Mouse (Mus musculus) myocyte (in vitro differentiated cells): ENCODE measurements around the gene Apol9a.

Source experiments
- CEBPB ChIP-seq: IDR thresholded peaks from 2 replicates; pipeline ENCODE4 v1.6.1; 2011; ENCODE audit warnings: mild to moderate bottlenecking, moderate library complexity; ENCODE audit not compliant: poor library complexity, insufficient read depth, severe bottlenecking
- MAX ChIP-seq: IDR thresholded peaks from one replicate; pipeline ENCODE4 v1.6.1; 2011; ENCODE audit warnings: low read depth, mild to moderate bottlenecking, control low read depth
- MYOD1 ChIP-seq, 3 experiments: IDR thresholded peaks; one replicate each; pipeline ENCODE4 v1.6.1; 2011; ENCODE audit warnings: control low read depth in 2 of 3, low read depth in 2 of 3, mild to moderate bottlenecking in 2 of 3, moderate library complexity in 1 of 3; ENCODE audit not compliant: insufficient read length in 2 of 3, control insufficient read depth in 1 of 3
- POLR2A ChIP-seq: IDR thresholded peaks from one replicate; pipeline ENCODE4 v1.6.1; 2011; ENCODE audit warnings: low read depth, mild to moderate bottlenecking, control low read depth, moderate library complexity; ENCODE audit not compliant: insufficient read length
- USF1 ChIP-seq: IDR thresholded peaks from one replicate; pipeline ENCODE4 v1.6.1; 2011; ENCODE audit warnings: low read depth, mild to moderate bottlenecking, control low read depth, moderate library complexity

DNA sequence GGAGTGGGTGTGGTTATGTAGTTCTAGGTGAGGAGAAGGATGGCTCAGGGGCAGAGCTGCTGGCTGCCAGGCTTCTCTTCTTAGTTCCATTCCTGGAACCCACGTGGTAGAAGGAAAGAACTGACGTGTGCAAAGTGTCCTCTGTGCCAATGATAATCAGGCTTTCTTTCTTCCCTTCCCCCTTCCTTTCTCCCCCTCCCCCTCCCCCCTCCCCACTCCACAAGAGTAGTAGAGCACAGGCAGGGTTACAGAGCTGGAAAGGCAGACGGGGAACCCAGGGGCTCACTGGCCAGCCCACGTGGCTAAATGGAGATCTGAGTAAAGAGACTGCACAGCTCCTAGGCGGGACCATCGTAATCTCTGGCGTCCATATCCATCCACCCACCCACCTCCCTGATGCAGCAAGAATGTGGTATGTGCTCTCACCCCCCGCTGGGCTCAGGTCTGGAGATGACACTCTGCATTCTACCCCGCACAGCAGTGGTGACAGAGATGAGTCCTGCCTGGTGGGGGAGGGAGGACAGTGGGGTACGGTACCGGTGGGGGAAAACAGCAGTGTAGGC lies 54.6 kb downstream of the Apol9a start:
- no peak for TF ChIP-seq POLR2A
- TF ChIP-seq MYOD1 (IDR thresholded peaks at IDR 0.05; ENCODE audit: control insufficient read depth in 1 of 3, insufficient read length in 2 of 3, low read depth in 2 of 3) = no peak
- TF ChIP-seq USF1 = no peak
- TF ChIP-seq MAX = no peak
- TF ChIP-seq CEBPB = no peak
